Mouse (Mus musculus): ENCODE measurements around the gene 1700001C02Rik.

GRCm38 (mm10) chr5:30523131-30523530, 57.3 kb downstream of the 1700001C02Rik start:
- no peak for TF ChIP-seq CTCF (IDR thresholded peaks at IDR 0.05; ENCODE audit: borderline replicate concordance, insufficient read depth, low read length)
- TF ChIP-seq POLR2A (IDR thresholded peaks at IDR 0.05; ENCODE audit: low read depth, low read length) = no peak

Data from embryonic fibroblast, embryonic 13.5 days (primary cell).